Mouse (Mus musculus) CH12.LX (cell line): ENCODE measurements around the gene Pcbd2.

Experiments
- BHLHE40 ChIP-seq: IDR thresholded peaks from 2 replicates; pipeline ENCODE4 v1.6.1; 2011; ENCODE audit warnings: mild to moderate bottlenecking, low read depth, low read length, improper control_type of control experiment
- CTCF ChIP-seq, 2 experiments: IDR thresholded peaks in 1 of 2; conservative IDR thresholded peaks in 1 of 2; 2 replicates each; pipeline ENCODE4 v1.5.1; 2011 to 2012; ENCODE audit warnings: low read depth in 2 of 2, low read length in 2 of 2, improper control_type of control experiment in 1 of 2, inconsistent platforms in 1 of 2, mild to moderate bottlenecking in 1 of 2, moderate library complexity in 1 of 2
- ELF1 ChIP-seq: IDR thresholded peaks from 2 replicates; pipeline ENCODE4 v1.6.1; 2014; ENCODE audit warnings: low read depth, mild to moderate bottlenecking, inconsistent platforms, low read length, improper control_type of control experiment
- GABPA ChIP-seq: IDR thresholded peaks from 2 replicates; pipeline ENCODE4 v1.6.1; 2012; ENCODE audit warnings: low read depth, low read length, improper control_type of control experiment, inconsistent platforms; ENCODE audit not compliant: insufficient replicate concordance
- KAT2A ChIP-seq: IDR thresholded peaks from 2 replicates; pipeline ENCODE4 v1.6.1; 2012; ENCODE audit warnings: low read length, improper control_type of control experiment, inconsistent platforms; ENCODE audit not compliant: insufficient replicate concordance
- MAFK ChIP-seq: IDR thresholded peaks from 2 replicates; pipeline ENCODE4 v1.6.1; 2011; ENCODE audit warnings: low read length, improper control_type of control experiment; ENCODE audit not compliant: insufficient replicate concordance
- MAX ChIP-seq: IDR thresholded peaks from 2 replicates; pipeline ENCODE4 v1.6.1; 2011; ENCODE audit warnings: low read length, improper control_type of control experiment
- MAZ ChIP-seq: IDR thresholded peaks from 2 replicates; pipeline ENCODE4 v1.6.1; 2012; ENCODE audit warnings: low read depth, mild to moderate bottlenecking, inconsistent platforms, low read length, improper control_type of control experiment, moderate library complexity
- NRF1 ChIP-seq: IDR thresholded peaks from 2 replicates; pipeline ENCODE4 v1.6.1; 2014; ENCODE audit warnings: low read depth, mild to moderate bottlenecking, inconsistent platforms, low read length, improper control_type of control experiment, moderate library complexity
- POLR2A ChIP-seq: IDR thresholded peaks from 2 replicates; pipeline ENCODE4 v1.6.1; 2011; ENCODE audit warnings: low read depth, mild to moderate bottlenecking, improper control_type of control experiment, low read length
- RCOR1 ChIP-seq: conservative IDR thresholded peaks from 2 replicates; pipeline ENCODE4 v1.6.1; 2012; ENCODE audit warnings: low read depth, mild to moderate bottlenecking, inconsistent platforms, low read length, improper control_type of control experiment
- SMC3 ChIP-seq: IDR thresholded peaks from 2 replicates; pipeline ENCODE4 v1.6.1; 2011; ENCODE audit warnings: low read depth, low read length, improper control_type of control experiment
- USF1 ChIP-seq: IDR thresholded peaks from 2 replicates; pipeline ENCODE4 v1.6.1; 2014; ENCODE audit warnings: low read depth, mild to moderate bottlenecking, inconsistent platforms, low read length, improper control_type of control experiment
- ZNF384 ChIP-seq: IDR thresholded peaks from 2 replicates; pipeline ENCODE4 v1.6.1; 2012; ENCODE audit warnings: low read depth, low read length, improper control_type of control experiment, inconsistent platforms

DNA sequence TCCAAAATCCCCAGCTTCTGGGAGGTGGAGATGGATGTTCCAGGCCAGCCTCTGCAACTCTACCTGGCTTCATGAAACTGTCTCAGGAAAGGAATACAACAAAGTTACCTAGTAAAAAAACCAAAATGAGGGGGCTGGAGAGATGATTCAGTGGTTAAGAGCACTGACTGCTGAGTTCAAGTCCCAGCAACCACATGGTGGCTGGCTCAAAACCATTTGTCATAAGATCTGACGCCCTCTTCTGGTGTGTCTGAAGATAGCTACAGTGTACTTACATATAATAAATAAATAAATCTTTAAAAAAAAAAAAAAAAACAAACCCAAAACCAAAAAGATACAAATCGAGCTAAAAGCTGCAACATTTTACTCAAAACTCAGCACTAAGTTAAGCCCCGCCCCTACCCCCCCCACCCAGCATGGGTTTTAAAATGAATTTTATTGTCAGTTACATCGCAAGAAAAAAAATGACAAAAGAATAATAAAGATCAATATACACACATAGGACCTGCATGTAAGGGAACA is 509 bp upstream of the Pcbd2 start:
- peak; percentile 49; the same call in 1 of the 2 replicates for TF ChIP-seq ZNF384
- peak in 1 of 2 experiments; percentile 42; a peak in 2 of 4 replicates for TF ChIP-seq CTCF (conservative IDR thresholded peaks at IDR 0.05 in 1 of 2, IDR thresholded peaks at IDR 0.05 in 1 of 2; ENCODE audit: low read depth in 2 of 2, low read length in 2 of 2)
- TF ChIP-seq USF1, result no peak
- 0 out of 2 replicates have a peak, but pooled peaks have one; percentile 14 for TF ChIP-seq MAX
- TF ChIP-seq POLR2A, result no peak
- no peak for TF ChIP-seq BHLHE40
- no peak for TF ChIP-seq KAT2A
- TF ChIP-seq MAFK, result no peak
- no peak for TF ChIP-seq NRF1
- no peak for TF ChIP-seq SMC3
- TF ChIP-seq MAZ, result no peak
- TF ChIP-seq RCOR1, result no peak
- no peak for TF ChIP-seq GABPA
- no peak for TF ChIP-seq ELF1
